Mouse (Mus musculus): ENCODE results near the gene Pla2g2d. TPM values are rescaled to one million over a fixed set of nuclear protein-coding genes. Genes with fewer than 3 reads are reported as not detected.
A peak's percentile ranks its signal among the peaks of the same experiment; 100 is the strongest.
"Not testable (repeated sequence)": the region's sequence is repeated elsewhere in the genome, so short reads cannot be mapped to it uniquely, and the experiment has no call there.

Pla2g2d gene
- polyA plus RNA-seq, 1 experiment from 2014 or later, result 0.24 TPM

GRCm38 (mm10) chr4:138806160-138806559, 30.6 kb downstream of the Pla2g2d start:
- Histone ChIP-seq H3K4me2 (ENCODE audit: low read length) (no peak overlapping the region), H3K27ac (ENCODE audit: low read depth, low read length) (no peak overlapping the region), H3K9ac (ENCODE audit: low read length) (no peak overlapping the region), H3K4me3 (ENCODE audit: low read depth, low read length) (no peak overlapping the region), H3K36me3 (ENCODE audit: control insufficient read depth, insufficient read depth, low read length) (no peaks in the 10 kb centered on the region), H3K4me1 (ENCODE audit: control insufficient read depth, insufficient read depth, low read length) (peaks cover 5% of the 10 kb centered on the region; the same call in 1 of the 2 replicates), H3K9me3 (replicated peaks; ENCODE audit: control insufficient read depth, low read length) (no peaks in the 10 kb centered on the region), H3K27me3 (replicated peaks; ENCODE audit: control insufficient read depth, insufficient read depth, low read length) (no peaks in the 10 kb centered on the region)
- ATAC-seq, result no peak
- WGBS, result 90% methylated on average over 8 of the region's 8 CpGs
- DNase-seq (ENCODE audit: low spot score), result no peak

- ATAC-seq, result no peak
- Histone ChIP-seq H3K4me1 (ENCODE audit: control insufficient read depth, insufficient read depth, low read length) (peaks cover 5% of the 10 kb centered on the region; the same call in 1 of the 2 replicates), H3K9ac (ENCODE audit: low read length) (no peak overlapping the region), H3K27me3 (replicated peaks; ENCODE audit: control insufficient read depth, insufficient read depth, low read length) (no peaks in the 10 kb centered on the region), H3K4me2 (ENCODE audit: low read length) (no peak overlapping the region), H3K36me3 (ENCODE audit: control insufficient read depth, insufficient read depth, low read length) (no peaks in the 10 kb centered on the region), H3K27ac (ENCODE audit: low read depth, low read length) (no peak overlapping the region), H3K4me3 (ENCODE audit: low read depth, low read length) (no peak overlapping the region), H3K9me3 (replicated peaks; ENCODE audit: control insufficient read depth, low read length) (no peaks in the 10 kb centered on the region)
- 84% methylated on average over 7 of the region's 7 CpGs for WGBS
- no peak for DNase-seq (ENCODE audit: low spot score)
Observed at GRCm38 (mm10) chr4:138806920-138807541, 31.5 kb downstream of the Pla2g2d start.

GRCm38 (mm10) chr4:138816166-138816565, 40.6 kb downstream of the Pla2g2d start:
- DNase-seq (ENCODE audit: low spot score), result no peak
- Histone ChIP-seq H3K27ac (ENCODE audit: low read depth, low read length) (no peak overlapping the region), H3K9me3 (replicated peaks; ENCODE audit: control insufficient read depth, low read length) (no peaks in the 10 kb centered on the region), H3K27me3 (replicated peaks; ENCODE audit: control insufficient read depth, insufficient read depth, low read length) (no peaks in the 10 kb centered on the region), H3K4me3 (ENCODE audit: low read depth, low read length) (no peak overlapping the region), H3K4me2 (ENCODE audit: low read length) (no peak overlapping the region), H3K4me1 (ENCODE audit: control insufficient read depth, insufficient read depth, low read length) (no peaks in the 10 kb centered on the region), H3K9ac (ENCODE audit: low read length) (no peak overlapping the region), H3K36me3 (ENCODE audit: control insufficient read depth, insufficient read depth, low read length) (no peaks in the 10 kb centered on the region)
- WGBS, result 82% methylated on average over 9 of the region's 9 CpGs
- no peak for ATAC-seq

- Histone ChIP-seq H3K9ac (ENCODE audit: low read length) (no peak overlapping the region), H3K9me3 (replicated peaks; ENCODE audit: control insufficient read depth, low read length) (no peaks in the 10 kb centered on the region), H3K27ac (ENCODE audit: low read depth, low read length) (no peak overlapping the region), H3K4me2 (ENCODE audit: low read length) (no peak overlapping the region), H3K27me3 (replicated peaks; ENCODE audit: control insufficient read depth, insufficient read depth, low read length) (no peaks in the 10 kb centered on the region), H3K4me3 (ENCODE audit: low read depth, low read length) (no peak overlapping the region), H3K36me3 (ENCODE audit: control insufficient read depth, insufficient read depth, low read length) (no peaks in the 10 kb centered on the region), H3K4me1 (ENCODE audit: control insufficient read depth, insufficient read depth, low read length) (no peaks in the 10 kb centered on the region)
- no peak for DNase-seq (ENCODE audit: low spot score)
- 88% methylated on average over 6 of the region's 6 CpGs for WGBS
- no peak for ATAC-seq
Observed at GRCm38 (mm10) chr4:138817736-138818135, 42.2 kb downstream of the Pla2g2d start.

- WGBS, result 30% methylated on average over 8 of the region's 8 CpGs
- ATAC-seq (no peak), DNase-seq (ENCODE audit: low spot score) (peak; percentile 28)
- H3K27me3 ChIP-seq (replicated peaks; ENCODE audit: control insufficient read depth, insufficient read depth, low read length), result no peaks in the 10 kb centered on the region
- H3K36me3 ChIP-seq (ENCODE audit: control insufficient read depth, insufficient read depth, low read length), result no peaks in the 10 kb centered on the region
- no peak overlapping the region for H3K27ac ChIP-seq (ENCODE audit: low read depth, low read length)
- no peak overlapping the region for H3K4me3 ChIP-seq (ENCODE audit: low read depth, low read length)
- no peak overlapping the region for H3K4me2 ChIP-seq (ENCODE audit: low read length)
- H3K4me1 ChIP-seq (ENCODE audit: control insufficient read depth, insufficient read depth, low read length), result no peaks in the 10 kb centered on the region
- no peaks in the 10 kb centered on the region for H3K9me3 ChIP-seq (replicated peaks; ENCODE audit: control insufficient read depth, low read length)
- H3K9ac ChIP-seq (ENCODE audit: low read length), result peak overlapping the region; percentile 4; the same call in 1 of the 2 replicates
Observed at GRCm38 (mm10) chr4:138819101-138819500, 43.6 kb downstream of the Pla2g2d start.

- no peaks in the 10 kb centered on the region for H3K9me3 ChIP-seq (replicated peaks; ENCODE audit: control insufficient read depth, low read length)
- H3K27me3 ChIP-seq (replicated peaks; ENCODE audit: control insufficient read depth, insufficient read depth, low read length), result no peaks in the 10 kb centered on the region
- no peaks in the 10 kb centered on the region for H3K36me3 ChIP-seq (ENCODE audit: control insufficient read depth, insufficient read depth, low read length)
- H3K4me1 ChIP-seq (ENCODE audit: control insufficient read depth, insufficient read depth, low read length), result no peaks in the 10 kb centered on the region
- no peak for DNase-seq (ENCODE audit: low spot score)
- ATAC-seq, result no peak
- 85% methylated on average over 2 of the region's 2 CpGs for WGBS
- no peak overlapping the region for H3K27ac ChIP-seq (ENCODE audit: low read depth, low read length)
- no peak overlapping the region for H3K4me2 ChIP-seq (ENCODE audit: low read length)
- no peak overlapping the region for H3K4me3 ChIP-seq (ENCODE audit: low read depth, low read length)
- no peak overlapping the region for H3K9ac ChIP-seq (ENCODE audit: low read length)
Observed at GRCm38 (mm10) chr4:138821036-138821435, 45.5 kb downstream of the Pla2g2d start.

GRCm38 (mm10) chr4:138824161-138824560, 48.6 kb downstream of the Pla2g2d start:
- H3K9ac ChIP-seq (ENCODE audit: low read length); H3K9me3 ChIP-seq (replicated peaks; ENCODE audit: control insufficient read depth, low read length); ATAC-seq; DNase-seq (ENCODE audit: low spot score); H3K4me3 ChIP-seq (ENCODE audit: low read depth, low read length); H3K36me3 ChIP-seq (ENCODE audit: control insufficient read depth, insufficient read depth, low read length); H3K27ac ChIP-seq (ENCODE audit: low read depth, low read length); H3K4me1 ChIP-seq (ENCODE audit: control insufficient read depth, insufficient read depth, low read length); H3K27me3 ChIP-seq (replicated peaks; ENCODE audit: control insufficient read depth, insufficient read depth, low read length); H3K4me2 ChIP-seq (ENCODE audit: low read length): not testable (repeated sequence)
- 85% methylated on average over 2 of the region's 2 CpGs for WGBS

GRCm38 (mm10) chr4:138824660-138825059, 49.1 kb downstream of the Pla2g2d start:
- H3K36me3 ChIP-seq (ENCODE audit: control insufficient read depth, insufficient read depth, low read length), result no peaks in the 10 kb centered on the region
- H3K9ac ChIP-seq (ENCODE audit: low read length), result no peak overlapping the region
- DNase-seq (ENCODE audit: low spot score) (no peak), ATAC-seq (no peak)
- H3K27ac ChIP-seq (ENCODE audit: low read depth, low read length), result no peak overlapping the region
- H3K9me3 ChIP-seq (replicated peaks; ENCODE audit: control insufficient read depth, low read length), result no peaks in the 10 kb centered on the region
- no peaks in the 10 kb centered on the region for H3K27me3 ChIP-seq (replicated peaks; ENCODE audit: control insufficient read depth, insufficient read depth, low read length)
- H3K4me3 ChIP-seq (ENCODE audit: low read depth, low read length), result no peak overlapping the region
- no peaks in the 10 kb centered on the region for H3K4me1 ChIP-seq (ENCODE audit: control insufficient read depth, insufficient read depth, low read length)
- H3K4me2 ChIP-seq (ENCODE audit: low read length), result no peak overlapping the region
- 86% methylated on average over 2 of the region's 2 CpGs for WGBS

- H3K4me2 ChIP-seq (ENCODE audit: low read length), result no peak overlapping the region
- H3K9me3 ChIP-seq (replicated peaks; ENCODE audit: control insufficient read depth, low read length), result no peaks in the 10 kb centered on the region
- H3K9ac ChIP-seq (ENCODE audit: low read length), result no peak overlapping the region
- no peaks in the 10 kb centered on the region for H3K27me3 ChIP-seq (replicated peaks; ENCODE audit: control insufficient read depth, insufficient read depth, low read length)
- WGBS, result 77% methylated on average over 18 of the region's 18 CpGs
- no peak for DNase-seq (ENCODE audit: low spot score)
- ATAC-seq, result no peak
- no peaks in the 10 kb centered on the region for H3K36me3 ChIP-seq (ENCODE audit: control insufficient read depth, insufficient read depth, low read length)
- no peak overlapping the region for H3K27ac ChIP-seq (ENCODE audit: low read depth, low read length)
- H3K4me1 ChIP-seq (ENCODE audit: control insufficient read depth, insufficient read depth, low read length), result no peaks in the 10 kb centered on the region
- H3K4me3 ChIP-seq (ENCODE audit: low read depth, low read length), result no peak overlapping the region
Observed at GRCm38 (mm10) chr4:138825751-138826567, 50.4 kb downstream of the Pla2g2d start.

Data from forebrain, embryonic 14.5 days (tissue).